Mouse (Mus musculus): ENCODE results near the gene Ankle1.

- TF ChIP-seq POLR2A (IDR thresholded peaks at IDR 0.05; ENCODE audit: borderline replicate concordance, control insufficient read depth, low read depth, low read length) (no peak), CTCF (IDR thresholded peaks at IDR 0.05; ENCODE audit: control insufficient read depth, insufficient read depth, low read length) (no peak)
Observed at GRCm38 (mm10) chr8:71374616-71375206, 31.1 kb upstream of the Ankle1 start.
